Mouse (Mus musculus) C2C12 (cell line): Measurements from ENCODE around the gene Zfhx3.

Source experiments
- CTCF ChIP-seq: IDR thresholded peaks from one replicate; pipeline ENCODE4 v1.5.1; 2011; ENCODE audit not compliant: control insufficient read depth, insufficient read depth, insufficient read length
- FOSL1 ChIP-seq: IDR thresholded peaks from one replicate; pipeline ENCODE4 v1.8.0; 2011; ENCODE audit warnings: mild to moderate bottlenecking, low read length; ENCODE audit not compliant: poor library complexity, insufficient read depth, severe bottlenecking
- MAX ChIP-seq: IDR thresholded peaks from one replicate; pipeline ENCODE4 v1.6.1; 2011; ENCODE audit warnings: mild to moderate bottlenecking, control low read depth
- MYOD1 ChIP-seq: IDR thresholded peaks from one replicate; pipeline ENCODE4 v1.6.1; 2011; ENCODE audit warnings: low read depth; ENCODE audit not compliant: control insufficient read depth, insufficient read length
- MYOG ChIP-seq: IDR thresholded peaks from one replicate; pipeline ENCODE4 v1.6.1; 2011; ENCODE audit not compliant: control insufficient read depth, insufficient read length; ENCODE audit errors: extremely low read depth
- USF1 ChIP-seq: IDR thresholded peaks from one replicate; pipeline ENCODE4 v1.6.1; 2011; ENCODE audit warnings: low read depth, mild to moderate bottlenecking, control low read depth, moderate library complexity

GRCm38 (mm10) chr8:108650837-108651236 is 708.4 kb downstream of the Zfhx3 start:
- TF ChIP-seq MYOD1 (no peak), CTCF (no peak), MYOG (no peak), USF1 (no peak), MAX (no peak), FOSL1 (no peak)
